Mouse (Mus musculus): ENCODE measurements around the gene Clcn1. TPM values are rescaled to one million over a fixed set of nuclear protein-coding genes. Genes with fewer than 3 reads are reported as not detected.

Gene Clcn1
- total RNA-seq, 1 experiment from 2014 or later, result 0.21 TPM

Other genes starting within 250 kb of the Clcn1 start
- not detected in 2 replicates for gene Sva, start 248.3 kb upstream of the Clcn1 start, total RNA-seq (2021)
- gene Tas2r139, start 145.7 kb upstream of the Clcn1 start, total RNA-seq (2021), result not detected in 2 replicates
- not detected in 2 replicates for gene Tas2r144, start 71.4 kb upstream of the Clcn1 start, total RNA-seq (2021)
- 263 and 300 TPM in 2 replicates for gene Gstk1, start 40.8 kb upstream of the Clcn1 start, total RNA-seq (2021)
- 3.9 TPM in 2 replicates for gene Tmem139, start 24.7 kb upstream of the Clcn1 start, total RNA-seq (2021)
- gene Casp2, start 21.7 kb upstream of the Clcn1 start, total RNA-seq (2021), result 29.7 and 36.5 TPM in 2 replicates
- 0.24 TPM in 1 of 2 replicates, not detected in the other for gene Fam131b, start 38.0 kb downstream of the Clcn1 start, total RNA-seq (2021)
- 105 and 140 TPM in 2 replicates for gene Zyx, start 62.9 kb downstream of the Clcn1 start, total RNA-seq (2021)
- 0.48 and 0.55 TPM in 2 replicates for gene Epha1, start 86.6 kb downstream of the Clcn1 start, total RNA-seq (2021)
- gene Tas2r143, start 113.6 kb downstream of the Clcn1 start, total RNA-seq (2021), result 7.4 and 11.8 TPM in 2 replicates
- gene Tas2r135, start 118.7 kb downstream of the Clcn1 start, total RNA-seq (2021), result 7.3 and 9.4 TPM in 2 replicates
- 4.2 and 5.6 TPM in 2 replicates for gene Tas2r126, start 147.8 kb downstream of the Clcn1 start, total RNA-seq (2021)
- not detected in 2 replicates for gene Olfr458, start 178.5 kb downstream of the Clcn1 start, total RNA-seq (2021)
- not detected in 2 replicates for gene Olfr457, start 189.7 kb downstream of the Clcn1 start, total RNA-seq (2021)
- not detected in 2 replicates for gene Olfr456, start 200.5 kb downstream of the Clcn1 start, total RNA-seq (2021)